Mouse (Mus musculus) C2C12 (cell line): ENCODE data around the gene Klrb1c. TPM values are rescaled to one million over a fixed set of nuclear protein-coding genes. Genes with fewer than 3 reads are reported as not detected.
A peak's percentile ranks its signal among the peaks of the same experiment; 100 is the strongest.

ENCODE experiments used
- H3K27me3 ChIP-seq: one replicate; pipeline ENCODE4 v1.6.1; 2011; ENCODE audit not compliant: control insufficient read depth, insufficient read depth, insufficient read length
- H3K36me3 ChIP-seq: one replicate; pipeline ENCODE4 v1.6.1; 2011; ENCODE audit not compliant: control insufficient read depth, insufficient read depth
- H3K4me3 ChIP-seq: one replicate; pipeline ENCODE4 v1.5.1; 2011; ENCODE audit warnings: mild to moderate bottlenecking, control low read depth; ENCODE audit not compliant: poor library complexity, insufficient read depth, severe bottlenecking
- H3K79me2 ChIP-seq: one replicate; pipeline ENCODE4 v1.6.1; 2011; ENCODE audit not compliant: control insufficient read depth, insufficient read depth
- H3K79me3 ChIP-seq: one replicate; pipeline ENCODE4 v1.6.1; 2011; ENCODE audit warnings: low read depth, control low read depth
- H3ac ChIP-seq: one replicate; pipeline ENCODE3; 2011; ENCODE audit warnings: low read depth; ENCODE audit not compliant: control insufficient read depth, insufficient read length
- CEBPB ChIP-seq: IDR thresholded peaks from one replicate; pipeline ENCODE4 v1.6.1; 2011; ENCODE audit warnings: low read depth, mild to moderate bottlenecking, control low read depth, moderate library complexity
- CTCF ChIP-seq: IDR thresholded peaks from one replicate; pipeline ENCODE4 v1.5.1; 2011; ENCODE audit not compliant: control insufficient read depth, insufficient read depth, insufficient read length
- FOSL1 ChIP-seq: IDR thresholded peaks from one replicate; pipeline ENCODE4 v1.8.0; 2011; ENCODE audit warnings: mild to moderate bottlenecking, low read length; ENCODE audit not compliant: poor library complexity, insufficient read depth, severe bottlenecking
- MAX ChIP-seq: IDR thresholded peaks from one replicate; pipeline ENCODE4 v1.6.1; 2011; ENCODE audit warnings: mild to moderate bottlenecking, control low read depth
- MYOD1 ChIP-seq: IDR thresholded peaks from one replicate; pipeline ENCODE4 v1.6.1; 2011; ENCODE audit warnings: low read depth; ENCODE audit not compliant: control insufficient read depth, insufficient read length
- MYOG ChIP-seq: IDR thresholded peaks from one replicate; pipeline ENCODE4 v1.6.1; 2011; ENCODE audit not compliant: control insufficient read depth, insufficient read length; ENCODE audit errors: extremely low read depth
- USF1 ChIP-seq: IDR thresholded peaks from one replicate; pipeline ENCODE4 v1.6.1; 2011; ENCODE audit warnings: low read depth, mild to moderate bottlenecking, control low read depth, moderate library complexity
- long read RNA-seq, 2 experiments: library from polyadenylated mRNA; unstranded; transcript quantifications; one replicate each; pipeline ENCODE4 v2.0.0; 2019 to 2020
- polyA plus RNA-seq: library from polyadenylated mRNA; unstranded; fragments of >200 nt; fragmentation: generic; extraction: Trizol; gene quantifications from one replicate; pipeline ENCODE4 v1.2.1, GENCODE M21; 2012; ENCODE audit warnings: missing spikeins

Klrb1c gene
- not detected for polyA plus RNA-seq
- long read RNA-seq, experiment 1: 0 reads
- long read RNA-seq, experiment 2: 0 reads

DNA sequence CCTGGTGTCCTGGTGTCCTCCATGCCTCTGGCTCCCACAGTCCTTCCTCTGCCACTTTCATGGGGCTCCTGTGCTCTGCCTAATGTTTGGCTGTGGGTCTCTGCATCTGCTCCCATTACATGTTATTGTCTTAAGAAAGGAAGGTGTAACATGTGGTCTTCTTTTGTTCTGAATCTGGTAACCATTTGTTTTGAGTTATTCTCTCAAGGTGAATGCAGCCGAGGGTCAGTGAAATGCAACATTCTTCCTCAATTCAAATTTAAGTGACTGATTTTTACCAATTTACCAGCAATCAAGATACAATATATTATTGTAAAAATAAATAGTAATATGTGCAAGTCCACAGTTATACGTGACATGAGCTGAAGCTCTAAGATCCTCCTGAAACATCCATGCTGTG, at the start of gene Klrb1c:
Gene Klrb1c, minus strand, starts transcription at position 101 of the 400 bp plus-strand sequence.
- Histone ChIP-seq H3K4me3 (no peak within 1 kb of the TSS), H3K36me3 (no peaks in the 10 kb centered on the region), H3K27me3 (no peaks in the 10 kb centered on the region), H3ac (no peak within 1 kb of the TSS), H3K79me3 (no peaks in the 10 kb centered on the region), H3K79me2 (no peaks in the 10 kb centered on the region)
- TF ChIP-seq CTCF: no peak

- TF ChIP-seq MYOG (no peak), FOSL1 (no peak), MYOD1 (no peak), MAX (no peak), CTCF (no peak), CEBPB (no peak), USF1 (no peak)
Measured at GRCm38 (mm10) chr6:128837454-128838341, 48.7 kb upstream of the Klrb1c start.

GRCm38 (mm10) chr6:128836955-128837334, 47.9 kb upstream of the Klrb1c start:
- no peaks in the 10 kb centered on the region for H3K36me3 ChIP-seq
- no peak overlapping the region for H3K4me3 ChIP-seq
- TF ChIP-seq MYOD1 (no peak), FOSL1 (no peak), CEBPB (no peak), MYOG (no peak), USF1 (no peak), MAX (no peak), CTCF (no peak)
- H3K79me3 ChIP-seq: no peaks in the 10 kb centered on the region
- no peaks in the 10 kb centered on the region for H3K79me2 ChIP-seq
- H3ac ChIP-seq: no peak overlapping the region
- no peaks in the 10 kb centered on the region for H3K27me3 ChIP-seq

More at GRCm38 (mm10) chr6:128837454-128838341, 48.7 kb upstream of the Klrb1c start:
- Histone ChIP-seq H3K36me3 (no peaks in the 10 kb centered on the region), H3K79me2 (no peaks in the 10 kb centered on the region), H3K79me3 (no peaks in the 10 kb centered on the region), H3K4me3 (peak overlapping the region; percentile 84), H3K27me3 (no peaks in the 10 kb centered on the region), H3ac (peak overlapping the region; percentile 48)

GRCm38 (mm10) chr6:128836191-128836954, 47.4 kb upstream of the Klrb1c start:
- H3K4me3 ChIP-seq: no peak overlapping the region
- no peak overlapping the region for H3ac ChIP-seq
- H3K79me2 ChIP-seq: no peaks in the 10 kb centered on the region
- H3K79me3 ChIP-seq: no peaks in the 10 kb centered on the region
- no peak for TF ChIP-seq CEBPB
- no peaks in the 10 kb centered on the region for H3K27me3 ChIP-seq
- no peaks in the 10 kb centered on the region for H3K36me3 ChIP-seq

DNA sequence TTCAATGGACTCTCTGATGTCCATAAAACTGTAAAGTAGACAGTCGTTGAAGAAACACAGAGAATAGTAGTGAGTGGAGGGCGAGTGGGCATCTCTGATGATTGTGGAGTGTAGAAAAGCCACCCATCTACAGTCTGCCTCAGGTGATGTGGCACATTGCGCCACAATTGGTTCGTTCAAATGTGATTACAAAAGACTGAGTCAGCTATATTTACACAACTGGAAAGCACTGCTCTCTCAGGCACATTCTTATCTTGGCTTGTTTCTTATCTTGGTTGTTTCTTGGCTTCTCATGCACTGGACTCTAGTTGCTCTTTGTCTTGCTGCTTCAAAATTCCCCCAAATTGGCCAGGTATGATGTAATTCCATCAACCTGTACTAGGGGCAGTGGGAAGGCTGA, 46.6 kb upstream of the Klrb1c start:
- no peaks in the 10 kb centered on the region for H3K79me3 ChIP-seq
- no peaks in the 10 kb centered on the region for H3K79me2 ChIP-seq
- no peak overlapping the region for H3K4me3 ChIP-seq
- no peak overlapping the region for H3ac ChIP-seq
- no peak for TF ChIP-seq USF1
- no peak for TF ChIP-seq CEBPB
- no peak for TF ChIP-seq MYOD1
- TF ChIP-seq MYOG: no peak
- no peak for TF ChIP-seq FOSL1
- no peak for TF ChIP-seq CTCF
- no peak for TF ChIP-seq MAX
- H3K36me3 ChIP-seq: no peaks in the 10 kb centered on the region
- no peaks in the 10 kb centered on the region for H3K27me3 ChIP-seq

- H3K4me3 ChIP-seq: no peak overlapping the region
- H3K79me3 ChIP-seq: no peaks in the 10 kb centered on the region
- TF ChIP-seq USF1: no peak
- no peak for TF ChIP-seq MYOD1
- no peak for TF ChIP-seq CEBPB
- no peak for TF ChIP-seq MAX
- no peak for TF ChIP-seq MYOG
- no peak for TF ChIP-seq FOSL1
- no peak for TF ChIP-seq CTCF
- H3K79me2 ChIP-seq: no peaks in the 10 kb centered on the region
- H3K27me3 ChIP-seq: no peaks in the 10 kb centered on the region
- no peaks in the 10 kb centered on the region for H3K36me3 ChIP-seq
- no peak overlapping the region for H3ac ChIP-seq
Measured at GRCm38 (mm10) chr6:128833046-128833445, 44.0 kb upstream of the Klrb1c start.
